Mouse (Mus musculus): ENCODE measurements at regions not wholly inside any gene's neighbourhood (a gene's known extent, or its start where the extent isn't known, plus 50 kb on each side); places are given as distances from the start of the nearest gene placed in this dataset.

DNA sequence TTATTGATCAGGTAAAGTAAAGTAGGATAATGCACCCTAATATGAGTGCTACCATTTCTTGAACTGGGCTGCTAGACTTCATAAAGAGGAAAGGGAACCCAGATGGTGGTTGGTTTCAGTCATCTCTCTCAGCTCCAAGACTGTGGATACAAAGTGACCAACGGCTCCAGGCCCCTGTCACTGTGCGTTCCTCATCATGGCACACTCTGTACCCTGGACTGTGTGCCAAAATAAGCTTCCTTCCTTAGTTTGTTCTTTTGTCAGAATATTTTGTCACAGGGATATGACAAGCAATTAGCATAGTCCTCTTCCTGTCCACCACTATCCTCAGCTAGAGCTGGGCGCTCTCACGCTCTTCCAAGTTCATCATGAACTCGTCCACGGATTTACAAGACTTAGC lies 620.9 kb downstream of the Tox3 start:
- no peaks in the 10 kb centered on the region for H3K36me3 ChIP-seq
- WGBS: 90% methylated on average over 6 of the region's 6 CpGs
- H3K4me1 ChIP-seq: no peaks in the 10 kb centered on the region
- H3K27ac ChIP-seq: no peak overlapping the region
- no peak overlapping the region for H3K4me2 ChIP-seq
- no peaks in the 10 kb centered on the region for H3K9me3 ChIP-seq
- H3K9ac ChIP-seq: no peak overlapping the region
- H3K27me3 ChIP-seq (replicated peaks): no peaks in the 10 kb centered on the region
- no peak for ATAC-seq (ENCODE audit: insufficient read depth, low FRiP score, low read depth)
- no peak overlapping the region for H3K4me3 ChIP-seq (replicated peaks)

- Histone ChIP-seq H3K9me3 (no peaks in the 10 kb centered on the region), H3K9ac (no peak overlapping the region), H3K27ac (no peak overlapping the region), H3K4me1 (no peaks in the 10 kb centered on the region), H3K36me3 (no peaks in the 10 kb centered on the region), H3K4me3 (replicated peaks) (no peak overlapping the region), H3K4me2 (no peak overlapping the region), H3K27me3 (replicated peaks) (no peaks in the 10 kb centered on the region)
- no peak for ATAC-seq (ENCODE audit: insufficient read depth, low FRiP score, low read depth)
- WGBS: 63% methylated on average over 5 of the region's 5 CpGs
These were observed 626.3 kb downstream of the Tox3 start for GRCm38 (mm10) chr8:89721684-89722305.

- no peak for ATAC-seq (ENCODE audit: insufficient read depth, low FRiP score, low read depth)
- no peaks in the 10 kb centered on the region for H3K36me3 ChIP-seq
- H3K9ac ChIP-seq: no peak overlapping the region
- WGBS: 67% methylated on average over 6 of the region's 6 CpGs
- no peak overlapping the region for H3K27ac ChIP-seq
- H3K4me2 ChIP-seq: no peak overlapping the region
- no peaks in the 10 kb centered on the region for H3K9me3 ChIP-seq
- no peaks in the 10 kb centered on the region for H3K27me3 ChIP-seq (replicated peaks)
- H3K4me1 ChIP-seq: no peaks in the 10 kb centered on the region
- H3K4me3 ChIP-seq (replicated peaks): no peak overlapping the region
These were observed 634.3 kb downstream of the Tox3 start for GRCm38 (mm10) chr8:89713880-89714279.

- no peaks in the 10 kb centered on the region for H3K36me3 ChIP-seq
- no peak overlapping the region for H3K4me3 ChIP-seq (replicated peaks)
- no peak for ATAC-seq (ENCODE audit: insufficient read depth, low FRiP score, low read depth)
- no peak overlapping the region for H3K9ac ChIP-seq
- H3K9me3 ChIP-seq: no peaks in the 10 kb centered on the region
- WGBS: 34% methylated on average over 5 of the region's 5 CpGs
- H3K4me2 ChIP-seq: no peak overlapping the region
- no peaks in the 10 kb centered on the region for H3K27me3 ChIP-seq (replicated peaks)
- H3K4me1 ChIP-seq: no peaks in the 10 kb centered on the region
- H3K27ac ChIP-seq: no peak overlapping the region
These were observed 640.7 kb downstream of the Tox3 start for GRCm38 (mm10) chr8:89707341-89707928.

DNA sequence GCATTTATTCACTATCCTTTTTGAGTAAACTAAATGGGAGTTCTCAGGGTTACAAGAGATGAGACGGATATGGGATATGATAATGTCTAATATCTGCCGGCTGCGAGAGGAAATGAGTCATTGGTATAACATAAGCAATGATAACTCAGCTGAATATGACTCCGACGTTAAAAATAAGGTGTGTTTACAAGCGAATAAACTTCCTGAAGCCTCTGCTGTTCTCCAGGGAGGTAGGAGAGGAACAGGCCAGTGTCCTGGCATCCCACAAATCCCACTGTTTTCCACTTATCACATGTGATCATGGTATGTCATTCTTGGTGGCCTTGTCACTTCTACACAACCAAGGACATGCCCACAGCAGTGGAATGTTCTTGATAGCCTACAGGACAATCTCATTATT lies 641.7 kb upstream of the Sall1 start:
- no peak overlapping the region for H3K27ac ChIP-seq
- no peaks in the 10 kb centered on the region for H3K36me3 ChIP-seq
- WGBS: 56% methylated on average over 6 of the region's 6 CpGs
- ATAC-seq (ENCODE audit: insufficient read depth, low FRiP score, low read depth): no peak
- H3K9ac ChIP-seq: no peak overlapping the region
- no peaks in the 10 kb centered on the region for H3K4me1 ChIP-seq
- no peak overlapping the region for H3K4me3 ChIP-seq (replicated peaks)
- H3K4me2 ChIP-seq: no peak overlapping the region
- H3K27me3 ChIP-seq (replicated peaks): no peaks in the 10 kb centered on the region
- no peaks in the 10 kb centered on the region for H3K9me3 ChIP-seq

DNA sequence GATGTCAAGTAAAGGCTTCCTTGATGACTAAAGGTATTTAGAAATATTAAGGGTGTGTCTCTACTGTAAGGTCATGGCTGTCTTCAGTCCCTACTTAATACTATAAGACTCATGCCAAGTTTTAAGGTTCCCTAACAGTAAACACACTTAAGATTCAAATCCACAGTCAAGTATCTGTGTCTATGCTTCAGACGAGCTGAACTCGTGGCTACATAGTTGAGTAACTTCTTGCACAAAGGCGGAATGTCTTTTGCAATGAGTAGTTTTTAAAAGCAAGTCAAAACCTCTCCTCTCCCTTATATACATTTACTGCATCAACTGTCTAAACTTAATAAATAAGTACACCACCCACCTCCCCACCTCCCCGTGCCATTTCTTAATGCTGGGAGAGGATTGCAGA lies 637.0 kb upstream of the Sall1 start:
- whole genome bisulfite sequencing: 83% methylated on average over 4 of the region's 4 CpGs
- H3K4me3 ChIP-seq (replicated peaks): no peak overlapping the region
- ATAC-seq (ENCODE audit: insufficient read depth, low FRiP score, low read depth): no peak
- no peaks in the 10 kb centered on the region for H3K9me3 ChIP-seq
- H3K4me2 ChIP-seq: no peak overlapping the region
- H3K36me3 ChIP-seq: no peaks in the 10 kb centered on the region
- H3K4me1 ChIP-seq: no peaks in the 10 kb centered on the region
- H3K9ac ChIP-seq: no peak overlapping the region
- H3K27me3 ChIP-seq (replicated peaks): no peaks in the 10 kb centered on the region
- H3K27ac ChIP-seq: no peak overlapping the region

DNA sequence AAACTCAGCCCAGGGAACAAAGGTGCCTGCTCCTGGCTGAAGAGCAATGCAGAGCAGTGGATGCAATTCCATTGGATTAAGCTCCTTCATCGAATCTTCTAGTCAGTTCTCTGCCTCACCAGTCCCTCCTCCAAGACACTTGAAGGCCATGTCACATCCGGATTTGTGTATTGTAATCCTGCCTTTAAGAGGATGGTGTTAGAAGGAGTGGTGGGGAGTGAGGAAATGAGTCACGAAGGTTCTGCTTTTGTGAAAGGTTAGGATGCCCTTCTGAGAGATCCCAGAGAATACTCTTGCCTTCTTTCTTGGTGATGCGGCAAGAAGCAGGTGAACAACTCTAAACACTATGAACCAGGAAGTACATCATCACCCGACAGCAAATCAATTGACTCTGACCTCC lies 636.4 kb upstream of the Sall1 start:
- no peak overlapping the region for H3K27ac ChIP-seq
- no peak overlapping the region for H3K4me3 ChIP-seq (replicated peaks)
- H3K9me3 ChIP-seq: no peaks in the 10 kb centered on the region
- H3K9ac ChIP-seq: no peak overlapping the region
- no peak overlapping the region for H3K4me2 ChIP-seq
- no peaks in the 10 kb centered on the region for H3K4me1 ChIP-seq
- H3K36me3 ChIP-seq: no peaks in the 10 kb centered on the region
- no peak for ATAC-seq (ENCODE audit: insufficient read depth, low FRiP score, low read depth)
- WGBS: 74% methylated on average over 5 of the region's 5 CpGs
- H3K27me3 ChIP-seq (replicated peaks): no peaks in the 10 kb centered on the region

DNA sequence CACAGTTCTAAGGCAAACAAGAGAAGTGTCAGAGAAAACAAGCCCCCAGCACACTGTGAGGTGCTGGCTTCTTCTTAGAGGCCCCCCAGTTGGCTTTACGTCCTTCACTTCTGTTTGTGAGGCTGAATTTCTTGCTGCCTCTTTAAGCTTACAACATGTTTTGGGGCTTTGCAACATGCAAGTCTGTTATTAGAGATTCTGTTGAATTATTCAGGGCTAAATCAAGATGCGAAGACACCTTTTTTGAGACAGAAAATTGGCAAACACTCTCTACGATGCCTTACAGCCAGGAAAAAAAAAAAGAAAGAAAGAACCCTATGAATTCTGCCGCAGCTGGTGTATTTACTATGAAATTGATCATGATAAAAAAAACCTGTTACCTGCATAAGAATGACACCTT lies 635.6 kb upstream of the Sall1 start:
- no peak for ATAC-seq (ENCODE audit: insufficient read depth, low FRiP score, low read depth)
- H3K4me2 ChIP-seq: no peak overlapping the region
- no peak overlapping the region for H3K4me3 ChIP-seq (replicated peaks)
- H3K36me3 ChIP-seq: no peaks in the 10 kb centered on the region
- no peak overlapping the region for H3K9ac ChIP-seq
- H3K9me3 ChIP-seq: no peaks in the 10 kb centered on the region
- H3K27me3 ChIP-seq (replicated peaks): no peaks in the 10 kb centered on the region
- 79% methylated on average over 4 of the region's 4 CpGs for WGBS
- H3K27ac ChIP-seq: no peak overlapping the region
- no peaks in the 10 kb centered on the region for H3K4me1 ChIP-seq

- no peaks in the 10 kb centered on the region for H3K9me3 ChIP-seq
- no peaks in the 10 kb centered on the region for H3K36me3 ChIP-seq
- no peaks in the 10 kb centered on the region for H3K4me1 ChIP-seq
- H3K27me3 ChIP-seq (replicated peaks): no peaks in the 10 kb centered on the region
- H3K9ac ChIP-seq: no peak overlapping the region
- no peak overlapping the region for H3K27ac ChIP-seq
- WGBS: 79% methylated on average over 5 of the region's 5 CpGs
- no peak overlapping the region for H3K4me3 ChIP-seq (replicated peaks)
- no peak for ATAC-seq (ENCODE audit: insufficient read depth, low FRiP score, low read depth)
- H3K4me2 ChIP-seq: no peak overlapping the region
These were observed 633.3 kb upstream of the Sall1 start for GRCm38 (mm10) chr8:89677266-89677665.

DNA sequence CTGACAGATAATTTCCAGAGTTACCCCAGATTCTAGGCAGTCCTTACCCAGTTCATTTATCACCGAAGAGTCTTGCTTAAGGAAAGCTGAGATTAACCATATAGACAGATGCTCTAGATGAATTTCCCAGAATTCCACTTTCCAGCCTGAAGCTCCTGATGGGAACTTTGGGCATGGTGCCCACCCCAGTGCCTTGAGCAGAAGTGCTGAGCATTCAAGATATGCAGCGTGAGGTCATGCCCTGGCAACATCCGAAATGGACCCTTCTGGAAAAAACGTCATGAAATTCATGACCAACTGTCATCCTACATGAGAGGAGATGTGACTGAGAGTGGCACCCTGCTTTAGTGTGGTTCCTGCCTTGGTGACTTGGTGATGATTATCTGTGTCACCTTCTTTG lies 629.9 kb upstream of the Sall1 start:
- no peaks in the 10 kb centered on the region for H3K9me3 ChIP-seq
- H3K4me2 ChIP-seq: no peak overlapping the region
- WGBS: 86% methylated on average over 4 of the region's 4 CpGs
- no peak overlapping the region for H3K27ac ChIP-seq
- H3K4me3 ChIP-seq (replicated peaks): no peak overlapping the region
- H3K27me3 ChIP-seq (replicated peaks): no peaks in the 10 kb centered on the region
- H3K4me1 ChIP-seq: no peaks in the 10 kb centered on the region
- H3K9ac ChIP-seq: no peak overlapping the region
- no peaks in the 10 kb centered on the region for H3K36me3 ChIP-seq
- no peak for ATAC-seq (ENCODE audit: insufficient read depth, low FRiP score, low read depth)

- no peak overlapping the region for H3K4me2 ChIP-seq
These were observed 628.7 kb upstream of the Sall1 start for GRCm38 (mm10) chr8:89672631-89673030.

GRCm38 (mm10) chr8:89664911-89665689 lies 621.1 kb upstream of the Sall1 start:
- Histone ChIP-seq H3K27ac (no peak overlapping the region), H3K9ac (no peak overlapping the region), H3K27me3 (replicated peaks) (no peaks in the 10 kb centered on the region), H3K4me3 (replicated peaks) (no peak overlapping the region), H3K4me1 (no peaks in the 10 kb centered on the region), H3K4me2 (no peak overlapping the region), H3K9me3 (no peaks in the 10 kb centered on the region), H3K36me3 (no peaks in the 10 kb centered on the region)
- WGBS: 64% methylated on average over 9 of the region's 9 CpGs
- ATAC-seq (ENCODE audit: insufficient read depth, low FRiP score, low read depth): peak; percentile 39; the same call in 1 of the 2 replicates

More at GRCm38 (mm10) chr8:89672631-89673030, 628.7 kb upstream of the Sall1 start:
- Histone ChIP-seq H3K27me3 (replicated peaks) (no peaks in the 10 kb centered on the region), H3K9ac (no peak overlapping the region), H3K27ac (no peak overlapping the region), H3K4me1 (no peaks in the 10 kb centered on the region), H3K36me3 (no peaks in the 10 kb centered on the region), H3K9me3 (no peaks in the 10 kb centered on the region), H3K4me3 (replicated peaks) (no peak overlapping the region)
- 81% methylated on average over 5 of the region's 5 CpGs for WGBS
- no peak for ATAC-seq (ENCODE audit: insufficient read depth, low FRiP score, low read depth)

Data from stomach, embryonic 15.5 days (tissue).